Mouse (Mus musculus): ENCODE data around the gene Nhsl2.
A peak's percentile ranks its signal among the peaks of the same experiment; 100 is the strongest.

The Nhsl2 gene

GRCm38 (mm10) chrX:102051225-102051624, 202.0 kb downstream of the Nhsl2 start:
- no peak for DNase-seq (ENCODE audit: low read depth)

GRCm38 (mm10) chrX:102053371-102053770, 204.2 kb downstream of the Nhsl2 start:
- no peak for DNase-seq (ENCODE audit: low read depth)

- DNase-seq (ENCODE audit: low read depth): no peak
Measured at GRCm38 (mm10) chrX:102054009-102054408, 204.8 kb downstream of the Nhsl2 start.

GRCm38 (mm10) chrX:102059437-102059836, 210.3 kb downstream of the Nhsl2 start:
- DNase-seq (ENCODE audit: low read depth): no peak

- DNase-seq (ENCODE audit: low read depth): no peak
Measured at GRCm38 (mm10) chrX:102060243-102060642, 211.1 kb downstream of the Nhsl2 start.

- no peak for DNase-seq (ENCODE audit: low read depth)
Measured at GRCm38 (mm10) chrX:102060891-102061290, 211.7 kb downstream of the Nhsl2 start.

- no peak for DNase-seq (ENCODE audit: low read depth)
Measured at GRCm38 (mm10) chrX:102064062-102064461, 214.9 kb downstream of the Nhsl2 start.

GRCm38 (mm10) chrX:102065213-102065775, 216.1 kb downstream of the Nhsl2 start:
- no peak for DNase-seq (ENCODE audit: low read depth)

GRCm38 (mm10) chrX:102066134-102066533, 216.9 kb downstream of the Nhsl2 start:
- DNase-seq (ENCODE audit: low read depth): peak; percentile 42

- no peak for DNase-seq (ENCODE audit: low read depth)
Measured at GRCm38 (mm10) chrX:102067118-102067517, 217.9 kb downstream of the Nhsl2 start.

- DNase-seq (ENCODE audit: low read depth): no peak
Measured at GRCm38 (mm10) chrX:102068811-102069540, 219.8 kb downstream of the Nhsl2 start.

- peak; percentile 37 for DNase-seq (ENCODE audit: low read depth)
Measured at GRCm38 (mm10) chrX:102070591-102071471, 221.6 kb downstream of the Nhsl2 start, which contains the start of gene Rtl5. Rtl5 (minus strand) TSS chrX:102071304.

GRCm38 (mm10) chrX:102071517-102071916, 222.3 kb downstream of the Nhsl2 start:
- no peak for DNase-seq (ENCODE audit: low read depth)

GRCm38 (mm10) chrX:102073605-102074325, 224.6 kb downstream of the Nhsl2 start:
- DNase-seq (ENCODE audit: low read depth): no peak

- no peak for DNase-seq (ENCODE audit: low read depth)
Measured at GRCm38 (mm10) chrX:102074435-102074834, 225.2 kb downstream of the Nhsl2 start.

GRCm38 (mm10) chrX:102075158-102075557, 226.0 kb downstream of the Nhsl2 start:
- DNase-seq (ENCODE audit: low read depth): no peak

GRCm38 (mm10) chrX:102076886-102077765, 227.9 kb downstream of the Nhsl2 start:
- DNase-seq (ENCODE audit: low read depth): no peak

GRCm38 (mm10) chrX:102081076-102081475, 231.9 kb downstream of the Nhsl2 start:
- DNase-seq (ENCODE audit: low read depth): no peak

GRCm38 (mm10) chrX:102081573-102082279, 232.5 kb downstream of the Nhsl2 start:
- DNase-seq (ENCODE audit: low read depth): no peak

GRCm38 (mm10) chrX:102082340-102082739, 233.2 kb downstream of the Nhsl2 start:
- DNase-seq (ENCODE audit: low read depth): no peak

All from c-Kit-positive CD71-negative TER-119-negative erythroid progenitor cells, embryonic 14.5 days (primary cell).